In the genomic region with DNA sequence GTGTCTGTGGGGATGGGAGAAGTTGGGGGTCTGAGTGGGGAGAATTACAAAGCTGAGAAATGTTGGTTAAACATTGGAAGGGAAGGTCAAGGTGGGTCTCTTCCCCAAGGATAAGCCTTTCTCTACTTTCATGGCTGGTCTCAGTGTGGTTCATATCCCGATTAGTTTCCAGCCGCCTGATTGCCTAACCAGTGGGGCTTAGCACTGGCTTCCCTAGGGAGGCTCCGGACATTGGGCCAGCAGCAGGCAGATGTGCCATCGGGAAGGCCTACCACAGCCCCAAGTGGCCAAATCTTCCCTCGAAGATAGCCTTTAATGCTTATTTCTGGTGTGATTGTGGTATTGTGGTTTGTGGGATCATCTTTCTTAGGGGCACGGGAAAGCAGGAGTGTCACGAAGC, we compare ENCODE assay signal across 21 mouse cellular contexts. TPM values are rescaled to one million over a fixed set of nuclear protein-coding genes. Genes with fewer than 3 reads are reported as not detected.
"Had no signal": no experiment of that assay in that cellular context is flagged by ENCODE, and none has a peak within 500 bp of the region (broad histone marks: within the 10 kb centered on the region; RNA-seq: fewer than 3 reads in every experiment).

No protein-coding gene starts in this region.

- H3K27ac ChIP-seq: limb, embryonic 13.5 days; midbrain, embryonic 10.5 days; neural tube, embryonic 12.5 days; stomach, postnatal 0 days had no signal

- H3K4me2 ChIP-seq: limb, embryonic 13.5 days; lung, embryonic 14.5 days; neural tube, embryonic 12.5 days had no signal

- H3K4me3 ChIP-seq: limb, embryonic 13.5 days; midbrain, embryonic 10.5 days; neural tube, embryonic 12.5 days had no signal

- DNase-seq: kidney, adult 18-20 months; kidney, postnatal 25 days; layer of hippocampus, adult 9-11 months; layer of hippocampus, postnatal 36 days; lung, embryonic 14.5 days; lung, postnatal 10 days; lung, postnatal 4 days; midbrain, embryonic 14.5 days; thymus, adult 2 months; thymus, postnatal 25 days had no signal

- H3K9ac ChIP-seq: limb, embryonic 13.5 days; lung, embryonic 14.5 days; neural tube, embryonic 12.5 days had no signal

- H3K9me3 ChIP-seq: limb, embryonic 13.5 days; midbrain, embryonic 10.5 days; neural tube, embryonic 12.5 days had no signal

- H3K27me3 ChIP-seq: limb, embryonic 13.5 days; neural tube, embryonic 12.5 days had no signal

RNA-seq across cellular contexts. Expression of gene Pla2g1b, which starts 46.3 kb away (rescaled TPM):
- total RNA-seq: layer of hippocampus, postnatal 36 days; left cerebral cortex, adult 8-10 months; left cerebral cortex, postnatal 25 days; megakaryocyte, adult 5-6 weeks; neutrophil, adult 5-6 weeks had no signal
- polyA plus RNA-seq: limb, embryonic 13.5 days; liver, adult 2 months; liver, embryonic 16.5 days; midbrain, embryonic 14.5 days; neural tube, embryonic 12.5 days; urinary bladder, adult 2 months had no signal
